Mouse (Mus musculus) urinary bladder, postnatal 36 days (tissue): ENCODE data around the gene 1700012B09Rik.

Experiments
- DNase-seq, 2 experiments: peaks; one replicate each; pipeline ENCODE4 v3.0.0; 2022; ENCODE audit warnings: low spot score in 2 of 2, mixed read lengths in 1 of 2

Gene 1700012B09Rik

DNA sequence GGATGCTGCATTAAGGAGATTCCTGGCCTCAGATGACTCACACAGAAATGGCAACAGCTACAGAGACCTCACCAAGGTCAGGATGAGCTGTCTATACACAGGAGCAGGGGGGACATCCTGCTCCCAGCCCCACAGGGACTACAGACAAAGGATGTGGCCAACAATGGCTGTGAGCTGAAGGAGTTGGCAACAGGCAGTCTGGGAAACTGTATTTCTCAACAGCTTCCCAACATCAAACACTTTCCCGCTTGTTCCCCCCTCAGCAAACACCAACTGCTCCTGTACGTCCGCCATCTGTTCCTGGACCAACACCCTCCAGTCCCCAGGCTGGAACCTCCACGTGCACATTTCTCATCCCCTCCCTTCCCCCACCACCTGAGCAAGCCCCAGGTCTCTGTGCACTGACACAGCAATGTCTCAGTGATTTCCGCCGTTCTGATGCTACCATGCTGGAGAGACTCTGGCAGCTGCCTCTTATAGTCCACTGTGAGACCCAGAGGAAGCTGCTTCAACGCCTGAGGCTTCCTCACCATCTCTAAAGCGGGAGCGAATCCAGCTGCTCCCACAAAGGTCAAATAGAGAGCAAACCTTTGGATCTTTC, 39.8 kb downstream of the 1700012B09Rik start:
- no peak for DNase-seq

DNA sequence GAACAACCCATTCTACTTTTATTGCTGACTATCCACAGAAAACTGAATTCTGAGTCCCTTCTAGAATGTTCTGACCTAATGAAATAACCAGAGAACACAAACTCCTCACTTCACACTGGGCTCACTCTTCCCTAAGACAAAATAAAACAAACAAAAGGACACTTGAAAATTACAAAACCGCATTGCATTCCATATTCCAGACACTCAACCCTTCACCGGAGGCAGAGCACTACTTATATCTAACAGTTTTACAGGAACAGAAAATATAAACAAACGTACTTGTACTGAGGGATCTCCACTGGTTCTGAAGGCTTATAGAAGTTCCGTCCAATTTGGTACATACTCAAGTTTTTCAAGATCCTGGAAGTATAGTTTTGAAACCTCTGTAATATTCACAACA, 42.5 kb downstream of the 1700012B09Rik start:
- no peak for DNase-seq

DNA sequence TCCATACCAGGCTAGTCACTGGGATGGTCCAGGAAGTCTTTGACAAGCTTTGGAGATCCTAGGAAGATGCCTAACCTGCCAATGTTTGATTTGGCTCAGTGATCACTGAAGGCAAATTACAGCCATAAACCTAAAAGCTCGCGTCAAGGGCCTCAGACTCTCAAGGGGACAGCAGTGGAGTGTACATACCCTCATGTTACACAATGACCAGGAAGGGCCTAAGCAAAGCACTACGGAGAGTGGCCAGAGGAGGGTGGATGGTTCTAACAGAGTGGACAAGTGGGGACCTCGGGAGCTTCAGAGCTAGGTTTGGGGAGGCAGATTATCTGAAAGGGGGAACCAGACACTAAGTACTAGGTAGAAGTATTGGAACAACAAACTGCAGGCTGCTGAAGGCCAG, 44.2 kb downstream of the 1700012B09Rik start:
- DNase-seq: no peak

DNA sequence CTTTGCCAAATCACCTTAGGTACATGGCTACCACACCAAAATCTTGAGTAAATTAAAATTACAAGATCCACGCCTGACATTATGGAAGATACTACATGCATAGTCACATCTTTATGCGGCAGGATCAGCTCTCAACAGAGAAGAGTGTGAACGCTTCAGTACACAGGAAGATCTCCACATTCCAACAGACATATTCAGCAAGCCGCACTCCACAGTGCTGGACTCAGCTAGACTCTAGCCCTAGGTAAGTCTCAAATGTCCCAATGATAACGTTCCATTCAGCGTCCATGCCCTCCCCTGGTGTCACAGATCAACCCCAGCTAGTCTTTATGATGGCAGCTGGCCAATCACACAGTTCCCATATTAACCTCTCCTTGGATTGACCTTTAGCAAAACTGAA, 44.8 kb downstream of the 1700012B09Rik start:
- no peak for DNase-seq

DNA sequence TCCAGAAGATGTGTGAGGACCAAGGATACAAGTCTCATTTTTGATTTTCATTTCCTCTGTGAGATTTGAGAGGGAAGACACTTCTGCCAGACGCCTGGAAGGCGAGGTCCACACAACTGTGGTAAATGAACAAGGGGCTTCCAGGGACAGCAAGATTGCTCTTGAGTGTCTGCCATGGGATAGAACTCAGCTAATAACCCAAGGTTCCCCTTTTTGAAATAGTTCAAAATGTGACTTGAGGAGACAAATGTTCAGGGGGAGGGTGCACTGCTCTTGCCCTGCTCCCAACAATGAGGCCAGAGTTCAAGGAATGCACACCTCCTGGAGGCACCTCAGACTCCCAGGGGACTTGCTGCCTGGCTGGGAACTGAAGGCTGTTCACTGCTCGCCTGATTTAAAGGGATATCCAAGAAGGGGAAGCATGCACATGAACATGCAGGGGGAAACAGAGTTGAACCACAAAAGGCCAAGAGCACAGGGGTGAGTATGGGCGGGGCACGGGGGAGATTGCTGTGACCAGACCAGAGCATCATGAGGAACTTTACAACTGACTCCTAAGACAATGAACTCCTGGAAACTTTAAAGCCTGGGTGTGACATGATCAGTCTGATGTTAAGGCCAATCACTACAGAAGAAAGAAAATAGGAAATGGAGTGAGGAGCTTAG, 45.9 kb downstream of the 1700012B09Rik start:
- DNase-seq: no peak

DNA sequence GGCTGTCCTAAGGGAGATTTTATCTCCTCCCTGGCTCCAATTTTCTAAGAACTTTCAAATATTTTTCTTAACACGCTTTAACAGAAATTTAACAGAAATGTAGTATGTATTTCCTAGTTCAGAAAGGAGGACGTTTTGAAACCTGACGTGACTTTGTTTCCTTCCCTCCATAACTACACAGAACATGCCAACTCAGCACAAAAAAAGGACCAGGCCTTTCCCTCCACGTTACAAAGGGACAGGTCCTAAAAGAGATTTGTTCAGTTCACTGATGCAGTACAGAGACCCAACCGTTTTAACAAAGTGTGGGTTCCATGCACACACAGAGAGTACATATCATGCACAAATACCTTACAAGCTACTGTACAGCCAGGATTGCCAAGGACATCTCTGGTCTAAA, 49.2 kb downstream of the 1700012B09Rik start:
- DNase-seq: no peak

DNA sequence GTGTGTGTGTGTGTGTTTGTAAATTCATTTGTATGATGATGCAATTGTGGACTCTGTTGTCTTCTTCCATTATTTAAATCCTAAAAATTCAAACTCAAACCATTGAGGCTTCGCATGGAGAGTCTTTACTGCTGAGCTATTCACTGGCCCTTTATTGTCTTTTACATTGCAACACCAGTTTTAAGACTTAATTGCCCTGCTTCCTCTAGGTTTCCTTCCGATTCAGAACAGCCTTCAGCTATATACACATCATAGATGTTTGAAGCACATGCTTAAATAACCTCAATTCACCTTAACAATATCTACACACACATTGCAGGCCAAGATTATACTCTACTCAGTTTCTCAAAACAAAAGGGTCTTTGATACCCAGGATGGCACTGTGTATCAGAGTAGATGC, 50.4 kb downstream of the 1700012B09Rik start:
- no peak for DNase-seq

DNA sequence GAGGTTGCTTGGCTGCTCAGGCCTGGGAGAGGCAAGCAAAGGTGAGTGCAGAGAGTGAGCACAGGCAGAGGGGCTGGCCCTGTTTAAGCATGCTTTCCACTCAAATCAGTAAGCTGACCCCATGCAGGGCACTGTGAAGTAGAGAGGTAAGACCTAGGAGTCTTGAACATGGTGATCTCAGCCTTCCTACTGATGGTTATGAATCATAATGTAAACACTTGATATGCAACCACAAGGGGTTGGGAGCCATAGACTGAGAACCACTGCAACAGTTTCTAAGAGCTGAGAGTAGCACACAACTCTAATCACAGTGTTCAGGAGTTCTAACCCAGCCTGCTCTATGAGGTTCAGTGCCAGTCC, 52.5 kb downstream of the 1700012B09Rik start:
- DNase-seq: no peak

DNA sequence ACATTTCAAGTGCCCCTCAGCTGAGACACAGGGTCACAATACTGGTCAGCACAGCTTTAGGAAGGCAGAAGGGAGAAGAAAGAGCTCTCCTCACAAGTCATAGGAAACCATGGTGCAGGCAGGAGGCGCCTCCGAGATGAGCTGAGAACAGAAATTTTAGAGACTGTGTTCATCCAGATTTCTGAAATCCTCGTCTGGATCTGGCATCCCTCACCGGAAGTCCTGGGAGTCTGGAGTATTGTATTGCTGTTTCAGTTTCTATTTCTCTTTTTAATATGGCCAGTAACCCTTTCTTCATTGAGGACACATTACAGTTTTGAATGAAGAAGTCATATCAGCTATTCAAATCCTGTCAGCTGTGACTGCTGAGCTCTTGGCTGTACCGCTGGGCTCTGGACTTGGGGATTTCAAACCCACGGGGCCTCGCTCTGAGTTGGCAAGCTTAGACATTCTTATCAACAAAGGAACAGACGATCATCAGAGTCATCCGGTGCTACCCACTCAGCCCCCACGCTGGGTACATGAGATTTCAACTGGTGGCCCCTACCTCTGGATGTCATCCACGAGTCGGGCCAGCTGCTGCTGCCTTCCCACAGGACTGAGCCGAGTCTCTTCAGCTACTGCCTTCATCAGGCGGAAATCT, 53.0 kb downstream of the 1700012B09Rik start:
- DNase-seq: no peak

DNA sequence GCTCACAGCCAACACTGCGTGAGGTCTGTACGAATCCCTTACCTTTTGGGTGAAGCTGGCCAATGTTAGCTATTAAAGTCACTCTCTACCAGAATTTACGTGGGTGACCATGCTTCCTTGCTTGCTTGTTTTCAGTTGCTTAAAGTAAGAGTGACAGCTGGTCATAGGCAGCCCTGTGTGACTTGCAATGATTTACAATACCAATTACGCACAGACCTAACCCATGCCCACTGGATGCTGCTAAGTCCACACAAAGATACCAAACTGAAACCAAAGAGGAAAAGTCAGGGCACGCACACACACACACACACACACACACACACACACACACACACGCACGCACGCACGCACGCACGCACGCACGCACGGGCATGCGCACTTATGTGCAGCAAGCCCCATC, 55.6 kb downstream of the 1700012B09Rik start:
- no peak for DNase-seq

DNA sequence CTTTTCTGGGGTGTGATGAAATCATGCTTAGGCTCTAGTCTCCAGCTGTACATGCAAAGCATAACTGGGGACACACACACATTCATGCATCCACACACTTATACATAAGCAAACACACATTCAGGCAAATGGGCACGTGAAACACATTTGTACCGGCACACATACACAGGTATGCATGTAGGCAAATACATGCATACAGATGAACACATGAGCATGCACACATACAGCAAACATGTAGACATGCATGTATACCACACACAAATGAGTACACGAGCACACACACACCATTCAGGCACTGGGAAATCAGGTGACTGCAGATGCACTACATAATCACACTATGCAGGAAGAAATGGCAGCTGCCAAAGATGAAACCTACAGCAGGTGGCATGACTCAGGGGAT, 59.9 kb downstream of the 1700012B09Rik start:
- no peak for DNase-seq
